In the genomic region with DNA sequence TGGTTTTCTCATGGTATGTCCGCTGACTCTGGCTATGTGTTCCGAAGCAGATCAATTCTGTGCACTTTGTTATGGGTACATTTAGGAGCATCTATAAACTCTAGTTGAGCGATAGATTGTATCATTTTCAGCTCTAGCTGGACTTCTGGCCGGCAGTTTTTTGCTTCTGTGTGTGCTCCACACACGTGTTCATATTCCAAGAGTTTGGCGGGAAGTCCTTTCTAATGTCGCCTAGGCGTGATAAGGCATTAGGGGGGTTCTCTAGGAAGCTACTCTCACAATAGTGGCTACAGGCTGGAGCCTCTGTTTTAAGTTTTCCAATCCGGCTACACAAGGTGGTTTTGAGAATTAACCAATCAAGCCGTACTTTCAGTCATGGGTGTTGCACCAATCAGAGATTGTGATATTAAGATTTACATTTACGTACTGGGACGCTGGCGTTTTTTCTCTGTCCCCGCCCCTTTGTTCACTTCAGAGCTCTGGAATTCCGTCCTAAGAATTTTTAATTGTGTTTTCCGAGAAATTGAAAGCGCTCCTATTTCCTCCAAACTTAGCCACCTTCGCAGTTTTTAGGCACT, we compare ENCODE assay signal across 8 mouse cellular contexts. TPM values are rescaled to one million over a fixed set of nuclear protein-coding genes. Genes with fewer than 3 reads are reported as not detected.
DNase-seq lines count a peak whose midpoint lies in the region; ATAC-seq and TF ChIP-seq lines count a peak whose summit lies in the region.

No protein-coding gene starts in this region.

- peak overlapping the region; percentile 93 for H3K4me2 ChIP-seq in forebrain, embryonic 12.5 days
- peak overlapping the region; percentile 77 for H3K4me2 ChIP-seq in neural tube, embryonic 14.5 days (ENCODE audit: low read depth, low read length)

- H3K4me1 ChIP-seq in G1E (ENCODE audit: insufficient read depth, low read depth, low read length), result peaks cover 31% of the 10 kb centered on the region
- H3K4me1 ChIP-seq in forebrain, embryonic 12.5 days, result peaks cover 18% of the 10 kb centered on the region
- 0 out of 2 replicates have a peak, but pooled peaks cover 3% of the 10 kb centered on the region for H3K4me1 ChIP-seq in neural tube, embryonic 14.5 days (ENCODE audit: control insufficient read depth, insufficient read depth, low read length)

- no peaks in the 10 kb centered on the region for H3K36me3 ChIP-seq in G1E (replicated peaks)
- H3K36me3 ChIP-seq in forebrain, embryonic 12.5 days (replicated peaks), result no peaks in the 10 kb centered on the region
- no peaks in the 10 kb centered on the region for H3K36me3 ChIP-seq in neural tube, embryonic 14.5 days (ENCODE audit: control insufficient read depth, insufficient read depth, low read length)

- no peak for TF ChIP-seq CTCF in G1E (IDR thresholded peaks at IDR 0.05; ENCODE audit: low read depth, low read length)
- TF ChIP-seq CTCF in layer of hippocampus, adult 2 months (conservative IDR thresholded peaks at IDR 0.05), result no peak

- peak; percentile 48 for ATAC-seq in G1E (ENCODE audit: extremely low read depth, insufficient number of reproducible peaks, low FRiP score, poor library complexity, severe bottlenecking)
- ATAC-seq in forebrain, embryonic 12.5 days (ENCODE audit: low FRiP score), result peak; percentile 82
- peak; percentile 79 for ATAC-seq in neural tube, embryonic 14.5 days (ENCODE audit: low read depth)

- no peak for DNase-seq in G1E (ENCODE audit: low spot score)
- DNase-seq in c-Kit-positive CD71-positive TER-119-positive erythroid progenitor cells, embryonic 14.5 days (ENCODE audit: low spot score), result peak; percentile 92
- peak; percentile 52 to 70 for DNase-seq in heart, postnatal 36 days
- peak; percentile 66 to 85 for DNase-seq in layer of hippocampus, adult 2 months (ENCODE audit: low spot score in 2 of 2)
- DNase-seq in lung, adult 18-20 months, result peak; percentile 51 to 81
- peak; percentile 60 for DNase-seq in thymus, postnatal 4 days

- H3K27me3 ChIP-seq in G1E (ENCODE audit: insufficient read depth, low read length), result no peaks in the 10 kb centered on the region
- no peaks in the 10 kb centered on the region for H3K27me3 ChIP-seq in forebrain, embryonic 12.5 days
- no peaks in the 10 kb centered on the region; the same call in 1 of the 2 replicates for H3K27me3 ChIP-seq in neural tube, embryonic 14.5 days (ENCODE audit: control insufficient read depth, insufficient read depth, low read length)

- intact Hi-C loops in heart, postnatal 36 days (cut with DNase I), result no loop called here

- WGBS in forebrain, embryonic 12.5 days, result under 1% methylated on average over 18 of the region's 18 CpGs
- WGBS in neural tube, embryonic 14.5 days, result under 1% methylated on average over 18 of the region's 18 CpGs

- H3K4me3 ChIP-seq in G1E (ENCODE audit: low read depth, low read length), result peak overlapping the region; percentile 68
- H3K4me3 ChIP-seq in forebrain, embryonic 12.5 days (replicated peaks), result peak overlapping the region; percentile 56
- peak overlapping the region; percentile 62 for H3K4me3 ChIP-seq in layer of hippocampus, adult 2 months
- peak overlapping the region; percentile 43 for H3K4me3 ChIP-seq in neural tube, embryonic 14.5 days (ENCODE audit: low read depth, low read length)

- no peaks in the 10 kb centered on the region for H3K9me3 ChIP-seq in G1E (replicated peaks)
- no peaks in the 10 kb centered on the region for H3K9me3 ChIP-seq in forebrain, embryonic 12.5 days
- no peaks in the 10 kb centered on the region for H3K9me3 ChIP-seq in neural tube, embryonic 14.5 days (ENCODE audit: control insufficient read depth, low read length)

- peak overlapping the region; percentile 89 for H3K9ac ChIP-seq in forebrain, embryonic 12.5 days
- H3K9ac ChIP-seq in neural tube, embryonic 14.5 days (replicated peaks; ENCODE audit: low read depth, low read length), result peak overlapping the region; percentile 50

- H3K27ac ChIP-seq in forebrain, embryonic 12.5 days, result peak overlapping the region; percentile 99
- H3K27ac ChIP-seq in layer of hippocampus, adult 2 months, result peak overlapping the region; percentile 78
- peak overlapping the region; percentile 81 for H3K27ac ChIP-seq in neural tube, embryonic 14.5 days (ENCODE audit: low read depth, low read length)

RNA-seq across cellular contexts. Expression of a gene that starts 2.9 kb away (rescaled TPM):
- total RNA-seq in G1E (2014; fragmentation: Nextera tagmentation) (71.9 and 74.3 TPM in 2 replicates), G1E (2017) (127 and 128 TPM in 2 replicates)
- polyA plus RNA-seq in G1E (2012), result 0.43 and 2.1 TPM in 2 replicates
- 0.47 and 0.56 TPM in 2 replicates for polyA plus RNA-seq in forebrain, embryonic 12.5 days (2016; fragmentation: Nextera tagmentation; extraction: Ambion mirVana)
- 1 to 10 TPM; 2.2 to 2.3 TPM for total RNA-seq in heart, postnatal 36 days (2021)
- 1 to 10 TPM; 4.6 to 5.5 TPM for total RNA-seq in layer of hippocampus, adult 2 months (2021)
- polyA plus RNA-seq in neural tube, embryonic 14.5 days (2014; fragmentation: Nextera tagmentation; extraction: Ambion mirVana), result 0.07 and 0.13 TPM in 2 replicates

RNA-seq across cellular contexts. Expression of a gene that starts 4.5 kb away (rescaled TPM):
- total RNA-seq in G1E (2014; fragmentation: Nextera tagmentation), result 443 and 478 TPM in 2 replicates
- total RNA-seq in G1E (2017), result 2,744 and 3,177 TPM in 2 replicates
- 8.0 and 49.6 TPM in 2 replicates for polyA plus RNA-seq in G1E (2012)
- 0.74 and 1.4 TPM in 2 replicates for polyA plus RNA-seq in forebrain, embryonic 12.5 days (2016; fragmentation: Nextera tagmentation; extraction: Ambion mirVana)
- 10 to 100 TPM; 37.7 to 40.9 TPM for total RNA-seq in heart, postnatal 36 days (2021)
- total RNA-seq in layer of hippocampus, adult 2 months (2021), result 100 to 1,000 TPM; 150 to 167 TPM
- polyA plus RNA-seq in neural tube, embryonic 14.5 days (2014; fragmentation: Nextera tagmentation; extraction: Ambion mirVana), result not detected in 2 replicates

RNA-seq across cellular contexts. Expression of a gene that starts 6.2 kb away (rescaled TPM):
- 466 and 595 TPM in 2 replicates for total RNA-seq in G1E (2014; fragmentation: Nextera tagmentation)
- total RNA-seq in G1E (2017), result 426 and 591 TPM in 2 replicates
- 6.8 and 31.3 TPM in 2 replicates for polyA plus RNA-seq in G1E (2012)
- polyA plus RNA-seq in forebrain, embryonic 12.5 days (2016; fragmentation: Nextera tagmentation; extraction: Ambion mirVana), result 5.7 and 7.6 TPM in 2 replicates
- 10 to 100 TPM; 21.4 to 23.8 TPM for total RNA-seq in heart, postnatal 36 days (2021)
- 10 to 100 TPM; 45.3 to 54.6 TPM for total RNA-seq in layer of hippocampus, adult 2 months (2021)
- 1.9 and 2.4 TPM in 2 replicates for polyA plus RNA-seq in neural tube, embryonic 14.5 days (2014; fragmentation: Nextera tagmentation; extraction: Ambion mirVana)

RNA-seq across cellular contexts. Expression of a gene that starts 12.1 kb away (rescaled TPM):
- 125 and 143 TPM in 2 replicates for total RNA-seq in G1E (2014; fragmentation: Nextera tagmentation)
- 96.8 and 187 TPM in 2 replicates for total RNA-seq in G1E (2017)
- polyA plus RNA-seq in G1E (2012), result 1.8 and 12.3 TPM in 2 replicates
- 0.99 and 1.5 TPM in 2 replicates for polyA plus RNA-seq in forebrain, embryonic 12.5 days (2016; fragmentation: Nextera tagmentation; extraction: Ambion mirVana)
- total RNA-seq in heart, postnatal 36 days (2021), result 10 to 100 TPM in 1 of 2 experiments, 1 to 10 TPM in 1; 7.4 to 10.0 TPM
- 10 to 100 TPM; 17.7 to 18.3 TPM for total RNA-seq in layer of hippocampus, adult 2 months (2021)
- 0.52 TPM in 1 of 2 replicates, not detected in the other for polyA plus RNA-seq in neural tube, embryonic 14.5 days (2014; fragmentation: Nextera tagmentation; extraction: Ambion mirVana)

RNA-seq across cellular contexts. Expression of a gene that starts 12.7 kb away (rescaled TPM):
- total RNA-seq in G1E (2014; fragmentation: Nextera tagmentation) (32.7 and 41.6 TPM in 2 replicates), G1E (2017) (77.6 and 126 TPM in 2 replicates)
- 0.91 and 4.9 TPM in 2 replicates for polyA plus RNA-seq in G1E (2012)
- polyA plus RNA-seq in forebrain, embryonic 12.5 days (2016; fragmentation: Nextera tagmentation; extraction: Ambion mirVana), result 0.87 and 0.95 TPM in 2 replicates
- total RNA-seq in heart, postnatal 36 days (2021), result 1 to 10 TPM in 1 of 2 experiments, under 1 TPM in 1; 0.94 to 1.9 TPM
- total RNA-seq in layer of hippocampus, adult 2 months (2021), result 1 to 10 TPM in 1 of 2 experiments, under 1 TPM in 1; 0.39 to 1.2 TPM
- polyA plus RNA-seq in neural tube, embryonic 14.5 days (2014; fragmentation: Nextera tagmentation; extraction: Ambion mirVana), result 0.33 TPM in 1 of 2 replicates, not detected in the other

Comparison
In these comparisons a context has a peak if more than half of its experiments do, and no peak if none do; other contexts are left out.
1. RNA of a gene that starts 2.9 kb away (total RNA-seq): 71.9 to 128 TPM in G1E; 4.6 to 5.5 TPM in layer of hippocampus, adult 2 months and 2.2 to 2.3 TPM in heart, postnatal 36 days; every median in the first group is over 10 times any median in the second.
2. RNA of a gene that starts 6.2 kb away (total RNA-seq): 426 to 595 TPM in G1E; 45.3 to 54.6 TPM in layer of hippocampus, adult 2 months and 21.4 to 23.8 TPM in heart, postnatal 36 days; every median in the first group is over 4 times any median in the second.
3. Peak in every context shown above with its lines, with median percentiles within 50 percentile points of each other: ATAC-seq, H3K4me3 ChIP-seq and H3K27ac ChIP-seq.